Mouse (Mus musculus) stomach, embryonic 14.5 days (tissue): ENCODE measurements around the gene Egln1. TPM values are rescaled to one million over a fixed set of nuclear protein-coding genes. Genes with fewer than 3 reads are reported as not detected.

ENCODE experiments used
- ATAC-seq: fragments of 200-750 bp; cut with Nextera tagmentation; 2 replicates; pipeline ENCODE4 v1.8.0; 2017; ENCODE audit warnings: low read depth, moderate TSS enrichment; ENCODE audit not compliant: insufficient number of reproducible peaks, insufficient read depth, low FRiP score
- H3K27ac ChIP-seq: fragments of 300-500 bp; sonication (generic); 2 replicates; pipeline ENCODE4 v1.5.1; 2014; ENCODE audit warnings: mild to moderate bottlenecking, low read length, moderate library complexity, mixed read lengths
- H3K27me3 ChIP-seq: fragments of 300-500 bp; sonication (generic); 2 replicates; pipeline ENCODE4 v1.6.1; 2014; ENCODE audit warnings: low read length, control low read depth, mixed read lengths; ENCODE audit not compliant: control insufficient read depth, insufficient read depth
- H3K36me3 ChIP-seq: fragments of 300-500 bp; sonication (generic); 2 replicates; pipeline ENCODE4 v1.6.1; 2014; ENCODE audit warnings: mild to moderate bottlenecking, control low read depth, low read length, moderate library complexity, mixed read lengths; ENCODE audit not compliant: control insufficient read depth, insufficient read depth
- H3K4me1 ChIP-seq: fragments of 300-500 bp; sonication (generic); 2 replicates; pipeline ENCODE4 v1.6.1; 2014; ENCODE audit warnings: low read length, control low read depth, mixed read lengths; ENCODE audit not compliant: control insufficient read depth, insufficient read depth
- H3K4me2 ChIP-seq: fragments of 300-500 bp; sonication (generic); replicated peaks from 2 replicates; pipeline ENCODE4 v1.6.1; 2014; ENCODE audit warnings: low read depth, low read length, control low read depth
- H3K4me3 ChIP-seq: fragments of 300-500 bp; sonication (generic); 2 replicates; pipeline ENCODE4 v1.5.1; 2014; ENCODE audit warnings: low read depth, low read length, control low read depth
- H3K9ac ChIP-seq: fragments of 300-500 bp; sonication (generic); replicated peaks from 2 replicates; pipeline ENCODE4 v1.6.1; 2014; ENCODE audit warnings: low read depth, mild to moderate bottlenecking, control low read depth, low read length, moderate library complexity, mixed read lengths
- H3K9me3 ChIP-seq: fragments of 300-500 bp; sonication (generic); 2 replicates; pipeline ENCODE4 v1.6.1; 2016; ENCODE audit warnings: low read depth, low read length, control low read depth; ENCODE audit not compliant: control insufficient read depth
- WGBS: fragments of 180-500 bp; shearing (Covaris S2); extraction: QIAGEN DNeasy Blood & Tissue Kit; methylation state at CpG from one replicate; pipeline ENCODE4 v1.1.7; 2014; 5-methylcytosine and 5-hydroxymethylcytosine counted together
- polyA plus RNA-seq: library from polyadenylated mRNA; unstranded; fragments of >200 nt; fragmentation: Nextera tagmentation; extraction: Ambion mirVana; gene quantifications from 2 replicates; pipeline ENCODE4 v1.2.1, GENCODE M21; 2014

Egln1 gene
- polyA plus RNA-seq, 1 experiment from 2014 or later, result 20.1 TPM

DNA sequence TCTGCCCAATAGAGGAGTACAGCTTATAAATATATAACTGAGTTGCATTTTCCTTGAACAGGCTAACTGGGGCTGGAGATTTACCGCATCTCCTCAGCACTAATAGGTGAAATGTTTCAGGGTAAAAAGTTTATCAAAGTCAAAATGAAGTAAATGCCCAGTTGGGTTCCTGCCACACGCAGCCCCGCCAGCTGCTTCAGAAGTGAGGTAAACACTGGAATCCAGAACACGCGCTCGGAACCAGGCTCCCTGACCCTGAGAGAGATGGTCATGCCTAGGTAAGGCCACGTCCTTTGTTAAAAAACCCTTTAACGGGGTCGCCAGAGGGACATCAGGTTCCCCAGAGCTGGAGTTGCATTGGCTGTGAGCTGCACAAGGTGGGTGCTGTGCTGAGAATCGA is 12.4 kb downstream of the Egln1 start:
- WGBS, result 93% methylated on average over 10 of the region's 10 CpGs
- ATAC-seq, result no peak

DNA sequence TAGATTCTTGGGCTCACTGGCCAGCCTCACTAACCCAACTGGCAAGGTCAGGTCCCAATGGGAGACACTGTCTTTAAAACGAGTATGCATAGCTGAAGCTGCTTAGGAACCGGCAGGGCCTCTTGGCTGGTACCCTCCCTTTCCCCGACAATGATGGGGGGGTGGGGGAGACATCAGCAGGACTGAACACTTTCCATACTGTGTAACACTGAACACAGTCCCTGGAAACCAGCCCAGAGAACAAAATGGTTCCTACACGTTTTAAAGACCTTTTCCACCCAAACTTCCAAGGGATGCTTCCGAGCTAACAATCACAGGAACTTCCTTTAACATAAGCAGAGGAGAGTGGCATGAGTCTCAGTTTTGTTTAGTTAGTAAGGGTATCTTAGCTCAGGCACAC is 14.0 kb downstream of the Egln1 start:
- Histone ChIP-seq H3K27me3 (no peaks in the 10 kb centered on the region), H3K9ac (no peak overlapping the region), H3K4me2 (no peak overlapping the region), H3K9me3 (no peaks in the 10 kb centered on the region), H3K4me1 (no peaks in the 10 kb centered on the region), H3K36me3 (peaks cover 5% of the 10 kb centered on the region; the same call in 1 of the 2 replicates), H3K4me3 (no peak overlapping the region), H3K27ac (no peak overlapping the region)
- no peak for ATAC-seq
- 85% methylated on average over 5 of the region's 5 CpGs for WGBS

More for the DNA sequence above, 12.4 kb downstream of the Egln1 start:
- H3K36me3 ChIP-seq, result peaks cover 5% of the 10 kb centered on the region; the same call in 1 of the 2 replicates
- H3K4me3 ChIP-seq, result no peak overlapping the region
- no peaks in the 10 kb centered on the region for H3K4me1 ChIP-seq
- no peak overlapping the region for H3K27ac ChIP-seq
- no peaks in the 10 kb centered on the region for H3K9me3 ChIP-seq
- no peak overlapping the region for H3K4me2 ChIP-seq
- H3K27me3 ChIP-seq, result no peaks in the 10 kb centered on the region
- no peak overlapping the region for H3K9ac ChIP-seq

DNA sequence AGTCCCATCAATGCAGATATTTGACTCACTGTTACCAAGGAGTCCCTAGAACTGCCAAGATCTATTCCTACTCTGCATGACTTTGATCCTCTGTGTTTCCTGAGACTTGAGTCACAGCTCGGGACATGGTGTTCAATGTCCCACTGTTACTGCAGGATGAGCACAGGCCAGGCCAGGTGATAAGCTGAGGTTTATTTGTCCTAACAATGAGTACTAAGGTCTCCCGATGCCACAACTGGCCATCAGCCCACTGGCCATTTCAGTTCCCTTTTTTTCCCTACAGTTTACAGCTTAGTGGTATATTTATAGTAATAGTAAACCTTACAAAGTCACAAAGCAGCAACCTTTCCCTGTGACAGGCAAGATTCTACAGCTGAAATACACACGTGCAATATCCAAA is 16.7 kb downstream of the Egln1 start:
- WGBS, result 80% methylated on average over 3 of the region's 3 CpGs

DNA sequence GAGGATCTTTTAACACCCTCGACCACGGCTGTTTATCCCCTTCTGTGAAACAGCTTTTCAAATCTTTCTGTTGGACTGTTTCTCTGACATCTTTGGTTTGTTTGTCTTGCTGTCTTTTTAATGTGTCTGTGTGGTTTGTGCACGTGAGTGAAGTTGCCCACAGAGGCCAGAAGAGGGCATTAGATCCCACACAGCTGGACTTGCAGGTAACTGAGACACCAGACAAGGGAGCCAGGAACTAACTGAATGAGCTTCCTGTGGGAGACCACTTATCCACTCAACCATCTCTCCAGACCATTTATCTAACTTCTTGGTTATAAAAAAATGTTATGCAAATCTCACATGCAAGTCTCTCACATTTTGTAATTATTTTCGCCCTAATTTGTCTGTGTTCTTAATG is 18.5 kb downstream of the Egln1 start:
- H3K9ac ChIP-seq, result no peak overlapping the region
- no peak overlapping the region for H3K27ac ChIP-seq
- 0 out of 2 replicates have a peak, but pooled peaks cover 2% of the 10 kb centered on the region for H3K4me1 ChIP-seq
- ATAC-seq, result no peak
- H3K4me2 ChIP-seq, result no peak overlapping the region
- no peaks in the 10 kb centered on the region for H3K36me3 ChIP-seq
- WGBS, result 84% methylated on average over 4 of the region's 4 CpGs
- no peaks in the 10 kb centered on the region for H3K27me3 ChIP-seq
- no peak overlapping the region for H3K4me3 ChIP-seq
- H3K9me3 ChIP-seq, result no peaks in the 10 kb centered on the region

More for the DNA sequence above, 16.7 kb downstream of the Egln1 start:
- no peak overlapping the region for H3K9ac ChIP-seq
- no peak overlapping the region for H3K4me2 ChIP-seq
- no peak overlapping the region for H3K27ac ChIP-seq
- no peaks in the 10 kb centered on the region for H3K9me3 ChIP-seq
- H3K4me3 ChIP-seq, result no peak overlapping the region
- no peaks in the 10 kb centered on the region for H3K4me1 ChIP-seq
- H3K27me3 ChIP-seq, result no peaks in the 10 kb centered on the region
- no peaks in the 10 kb centered on the region for H3K36me3 ChIP-seq
- ATAC-seq, result no peak

DNA sequence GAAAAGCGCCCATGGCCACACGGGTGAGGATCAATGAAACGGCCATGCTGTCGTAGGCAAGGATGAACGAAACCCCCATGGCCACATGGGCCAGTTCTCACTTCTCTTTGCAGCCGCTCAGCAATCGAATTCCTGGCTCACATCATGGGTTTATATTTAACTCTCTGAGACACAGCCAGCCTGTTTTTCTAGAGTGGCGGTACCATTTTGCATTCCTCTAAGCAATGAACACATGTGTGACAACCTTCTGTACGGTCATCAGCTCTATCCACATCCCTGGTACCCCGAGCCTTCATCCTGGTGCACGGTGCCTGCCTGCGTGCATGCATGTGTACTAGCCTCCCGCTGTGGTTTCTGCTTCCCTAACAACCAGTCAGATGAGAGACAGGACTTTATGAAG is 19.0 kb downstream of the Egln1 start:
- WGBS, result 91% methylated on average over 13 of the region's 13 CpGs
- no peaks in the 10 kb centered on the region for H3K36me3 ChIP-seq
- no peak overlapping the region for H3K9ac ChIP-seq
- no peak for ATAC-seq
- no peaks in the 10 kb centered on the region for H3K27me3 ChIP-seq
- 0 out of 2 replicates have a peak, but pooled peaks cover 5% of the 10 kb centered on the region for H3K4me1 ChIP-seq
- no peak overlapping the region for H3K27ac ChIP-seq
- no peak overlapping the region for H3K4me3 ChIP-seq
- H3K4me2 ChIP-seq, result no peak overlapping the region
- H3K9me3 ChIP-seq, result no peaks in the 10 kb centered on the region

DNA sequence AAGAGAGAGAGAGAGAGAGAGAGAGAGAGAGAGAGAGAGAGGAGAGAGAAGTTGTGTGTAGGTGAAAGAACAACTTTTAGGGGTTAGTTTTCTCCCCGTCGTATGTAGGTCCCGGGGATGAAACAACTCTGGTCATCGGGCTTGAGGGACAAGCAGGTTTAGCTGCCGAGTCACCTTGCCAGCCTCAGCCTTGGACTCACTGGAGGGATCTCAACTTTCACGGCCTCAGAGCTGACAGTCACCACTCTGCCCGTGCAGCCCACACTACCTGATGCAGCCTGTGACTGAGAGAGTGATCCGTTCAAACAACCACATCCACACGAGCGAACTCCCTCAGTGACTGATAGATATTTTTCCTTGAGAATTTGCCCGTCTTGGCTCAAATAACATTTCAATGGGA is 20.1 kb downstream of the Egln1 start:
- Histone ChIP-seq H3K4me2 (no peak overlapping the region), H3K4me1 (0 out of 2 replicates have a peak, but pooled peaks cover 5% of the 10 kb centered on the region), H3K36me3 (no peaks in the 10 kb centered on the region), H3K9me3 (no peaks in the 10 kb centered on the region), H3K9ac (no peak overlapping the region), H3K4me3 (no peak overlapping the region), H3K27me3 (no peaks in the 10 kb centered on the region), H3K27ac (no peak overlapping the region)
- 80% methylated on average over 11 of the region's 11 CpGs for WGBS
- ATAC-seq, result no peak

DNA sequence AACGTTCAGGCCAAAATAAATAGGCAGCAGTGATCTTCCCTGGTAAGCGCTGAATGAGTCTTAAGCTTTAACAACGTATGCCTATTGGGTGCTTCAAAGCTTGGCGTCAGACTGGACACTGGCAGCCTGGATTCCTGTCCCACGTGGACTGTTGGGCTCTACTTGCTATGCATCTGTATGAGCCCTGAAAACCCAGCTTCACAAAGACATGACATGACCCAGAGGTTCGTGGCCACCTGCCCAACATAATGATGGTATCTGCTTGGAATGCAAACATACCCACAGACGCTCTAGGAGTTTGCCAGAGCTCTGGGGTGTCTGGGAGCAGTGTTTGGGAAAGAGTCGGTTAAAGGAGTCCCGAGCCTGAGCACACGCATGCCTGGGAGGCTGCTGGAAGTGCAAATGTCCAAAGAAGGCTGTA is 22.8 kb downstream of the Egln1 start:
- Histone ChIP-seq H3K9ac (no peak overlapping the region), H3K27me3 (no peaks in the 10 kb centered on the region), H3K4me1 (peaks cover 14% of the 10 kb centered on the region), H3K4me3 (no peak overlapping the region), H3K4me2 (no peak overlapping the region), H3K9me3 (no peaks in the 10 kb centered on the region), H3K27ac (peak overlapping the region; percentile 18; the same call in 1 of the 2 replicates), H3K36me3 (no peaks in the 10 kb centered on the region)
- 43% methylated on average over 10 of the region's 10 CpGs for WGBS
- peak; percentile 53; the same call in 1 of the 2 replicates for ATAC-seq

DNA sequence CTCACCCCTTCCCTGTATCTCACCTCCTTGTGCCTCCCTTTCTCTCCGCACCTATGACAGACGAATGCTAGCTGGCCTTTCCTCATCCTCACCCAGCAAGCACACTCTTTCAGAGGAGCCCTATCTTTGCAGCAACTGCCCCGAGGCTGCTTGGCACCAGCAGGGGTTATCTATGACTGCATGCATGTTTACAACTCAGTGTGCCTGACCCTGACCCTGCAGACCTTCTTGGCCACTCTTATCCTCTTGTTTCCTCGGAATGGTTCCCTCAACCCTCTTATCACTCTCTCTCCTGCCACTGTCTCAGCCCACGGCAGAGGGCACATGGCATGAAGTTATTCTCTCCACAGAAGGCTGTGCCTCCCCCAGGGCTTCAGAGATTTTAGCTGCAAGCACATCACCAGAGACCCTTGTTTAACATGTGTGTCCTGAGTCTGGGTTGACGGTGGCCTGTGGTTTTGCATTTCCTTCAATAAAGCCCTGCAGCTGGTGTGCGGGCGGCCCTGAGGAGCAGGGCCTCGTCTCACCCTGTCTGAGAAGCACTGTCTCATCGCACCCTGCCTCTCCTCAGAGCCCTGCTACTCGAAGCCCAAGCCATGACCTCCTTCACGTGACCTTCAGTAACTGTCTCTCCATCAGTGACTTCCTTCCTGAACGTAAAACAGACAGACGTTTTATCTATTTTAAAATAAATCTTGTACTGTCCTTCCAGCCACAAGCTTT is 23.4 kb downstream of the Egln1 start:
- ATAC-seq, result no peak
- H3K27ac ChIP-seq, result peak overlapping the region; percentile 18; the same call in 1 of the 2 replicates
- no peaks in the 10 kb centered on the region for H3K27me3 ChIP-seq
- H3K4me2 ChIP-seq, result no peak overlapping the region
- no peaks in the 10 kb centered on the region for H3K9me3 ChIP-seq
- H3K36me3 ChIP-seq, result no peaks in the 10 kb centered on the region
- H3K4me1 ChIP-seq, result peaks cover 14% of the 10 kb centered on the region
- 56% methylated on average over 14 of the region's 14 CpGs for WGBS
- no peak overlapping the region for H3K9ac ChIP-seq
- no peak overlapping the region for H3K4me3 ChIP-seq
